Mouse (Mus musculus) thymus, postnatal 4 days (tissue): Measurements from ENCODE around the gene Ttc26.
A peak's percentile ranks its signal among the peaks of the same experiment; 100 is the strongest.

Experiments used
- DNase-seq: peaks from one replicate; pipeline ENCODE4 v3.0.0; 2021

Ttc26 gene

GRCm38 (mm10) chr6:38381129-38381771, at the start of gene Ttc26:
Gene Ttc26, plus strand, starts transcription at chr6:38381469.
- DNase-seq, result peak; percentile 90

GRCm38 (mm10) chr6:38335264-38335663, 46.0 kb upstream of the Ttc26 start:
- no peak for DNase-seq

- no peak for DNase-seq
These were observed 44.0 kb upstream of the Ttc26 start for GRCm38 (mm10) chr6:38337166-38337705.

- no peak for DNase-seq
These were observed 43.3 kb upstream of the Ttc26 start for GRCm38 (mm10) chr6:38337951-38338350.

GRCm38 (mm10) chr6:38339078-38339477, 42.2 kb upstream of the Ttc26 start:
- no peak for DNase-seq

GRCm38 (mm10) chr6:38341751-38342665, 39.3 kb upstream of the Ttc26 start:
- DNase-seq, result peak; percentile 35

- DNase-seq, result no peak
These were observed 38.6 kb upstream of the Ttc26 start for GRCm38 (mm10) chr6:38342666-38342992.

- no peak for DNase-seq
These were observed 37.7 kb upstream of the Ttc26 start for GRCm38 (mm10) chr6:38343581-38343980.

- DNase-seq, result no peak
These were observed 37.1 kb upstream of the Ttc26 start for GRCm38 (mm10) chr6:38344006-38344670.

- DNase-seq, result peak; percentile 62
These were observed 35.5 kb upstream of the Ttc26 start for GRCm38 (mm10) chr6:38345796-38346195.

- DNase-seq, result no peak
These were observed 33.4 kb upstream of the Ttc26 start for GRCm38 (mm10) chr6:38347875-38348274.

- no peak for DNase-seq
These were observed 32.3 kb upstream of the Ttc26 start for GRCm38 (mm10) chr6:38348811-38349453.

- no peak for DNase-seq
These were observed 31.5 kb upstream of the Ttc26 start for GRCm38 (mm10) chr6:38349806-38350205.

GRCm38 (mm10) chr6:38351930-38352329, 29.3 kb upstream of the Ttc26 start:
- DNase-seq, result no peak

- DNase-seq, result peak; percentile 54
These were observed 28.8 kb upstream of the Ttc26 start for GRCm38 (mm10) chr6:38352451-38352850.

- DNase-seq, result peak; percentile 26
These were observed 28.1 kb upstream of the Ttc26 start for GRCm38 (mm10) chr6:38353181-38353580.

GRCm38 (mm10) chr6:38353811-38354722, 27.2 kb upstream of the Ttc26 start, which contains the start of gene Zc3hav1:
Gene Zc3hav1, minus strand, starts transcription at chr6:38354603.
- peak; percentile 86 for DNase-seq

GRCm38 (mm10) chr6:38354723-38355353, 26.4 kb upstream of the Ttc26 start:
- DNase-seq, result no peak

GRCm38 (mm10) chr6:38355354-38355823, 25.9 kb upstream of the Ttc26 start:
- DNase-seq, result no peak

GRCm38 (mm10) chr6:38355862-38356261, 25.4 kb upstream of the Ttc26 start:
- no peak for DNase-seq
